In genomic region chr9:66092664-66093063, GRCm38 (mm10) we compare ENCODE assay signal across 15 mouse cellular contexts. TPM values are rescaled to one million over a fixed set of nuclear protein-coding genes. Genes with fewer than 3 reads are reported as not detected.
A peak's percentile ranks its signal among the peaks of the same experiment; 100 is the strongest.
DNase-seq lines count a peak whose midpoint lies in the region; ATAC-seq and TF ChIP-seq lines count a peak whose summit lies in the region.
"Had no signal": no experiment of that assay in that cellular context is flagged by ENCODE, and none has a peak within 500 bp of the region (broad histone marks: within the 10 kb centered on the region; RNA-seq: fewer than 3 reads in every experiment).

No protein-coding gene starts in this region.

- DNase-seq in kidney, adult 18-20 months = no peak
- DNase-seq in lung, postnatal 36 days = peak; percentile 67
- no peak for DNase-seq in thymus, adult 2 months
- DNase-seq in urinary bladder, adult 2 months (ENCODE audit: low spot score) = no peak
- DNase-seq: adrenal gland, postnatal 36 days; cerebellum, postnatal 14 days; heart, adult 18-20 months; heart, postnatal 4 days; kidney, adult 8-10 months; midbrain, embryonic 14.5 days had no signal

- ATAC-seq in kidney, embryonic 15.5 days (replicated peaks; ENCODE audit: low FRiP score) = no peak
- ATAC-seq in erythroblast, adult 5-6 weeks (replicated peaks; ENCODE audit: low FRiP score, poor library complexity, severe bottlenecking) = 0 out of 2 replicates have a peak, but pooled peaks have one; percentile 30
- ATAC-seq in intestine, postnatal 0 days = peak; percentile 69
- ATAC-seq: CD4-positive, CD25-positive, alpha-beta regulatory T cell, adult 4 months; forebrain, embryonic 14.5 days had no signal

- H3K9ac ChIP-seq in kidney, embryonic 15.5 days = no peak overlapping the region
- H3K9ac ChIP-seq in intestine, postnatal 0 days (ENCODE audit: low read depth, low read length) = 0 out of 2 replicates have a peak overlapping the region, but pooled peaks have one; percentile 11

- WGBS in kidney, embryonic 15.5 days = 62% methylated on average over 2 of the region's 2 CpGs
- WGBS in intestine, postnatal 0 days = 55% methylated on average over 2 of the region's 2 CpGs
- 95% methylated on average over 2 of the region's 2 CpGs for WGBS in thymus, adult 2 months

- no peak overlapping the region for H3K4me2 ChIP-seq in kidney, embryonic 15.5 days
- no peak overlapping the region; the same call in 1 of the 2 replicates for H3K4me2 ChIP-seq in intestine, postnatal 0 days (replicated peaks; ENCODE audit: low read depth)

- H3K9me3 ChIP-seq in kidney, embryonic 15.5 days (replicated peaks) = no peaks in the 10 kb centered on the region
- H3K9me3 ChIP-seq in intestine, postnatal 0 days (ENCODE audit: control insufficient read depth) = no peaks in the 10 kb centered on the region

- H3K4me3 ChIP-seq in kidney, embryonic 15.5 days (replicated peaks) = no peak overlapping the region
- no peak overlapping the region for H3K4me3 ChIP-seq in intestine, postnatal 0 days (ENCODE audit: low read depth, low read length)
- H3K4me3 ChIP-seq in thymus, adult 2 months (ENCODE audit: control insufficient read depth, insufficient read depth, low read length) = no peak overlapping the region

- H3K36me3 ChIP-seq in kidney, embryonic 15.5 days = peaks cover 95% of the 10 kb centered on the region
- H3K36me3 ChIP-seq in intestine, postnatal 0 days (ENCODE audit: control insufficient read depth, insufficient read depth) = peaks cover 90% of the 10 kb centered on the region
- peaks cover 41% of the 10 kb centered on the region for H3K36me3 ChIP-seq in thymus, adult 2 months (ENCODE audit: control insufficient read depth, insufficient read depth, low read length)

- no peaks in the 10 kb centered on the region for H3K27me3 ChIP-seq in kidney, embryonic 15.5 days
- no peaks in the 10 kb centered on the region for H3K27me3 ChIP-seq in intestine, postnatal 0 days (replicated peaks; ENCODE audit: control insufficient read depth, insufficient read depth, low read length)
- no peaks in the 10 kb centered on the region for H3K27me3 ChIP-seq in thymus, adult 2 months (ENCODE audit: control insufficient read depth, insufficient read depth, low read length)

- TF ChIP-seq POLR2A in thymus, adult 2 months (IDR thresholded peaks at IDR 0.05; ENCODE audit: control insufficient read depth, extremely low read depth, insufficient read depth, low read length, poor library complexity) = no peak

- 0 out of 2 replicates have a peak overlapping the region, but pooled peaks have one; percentile 13 for H3K27ac ChIP-seq in kidney, embryonic 15.5 days
- H3K27ac ChIP-seq in intestine, postnatal 0 days (ENCODE audit: low read depth, low read length) = peak overlapping the region; percentile 96
- H3K27ac ChIP-seq in thymus, adult 2 months (ENCODE audit: control insufficient read depth, insufficient read depth, low read length) = no peak overlapping the region

- TF ChIP-seq CTCF in intestine, postnatal 0 days (IDR thresholded peaks at IDR 0.05; ENCODE audit: low read depth) = no peak
- TF ChIP-seq CTCF in thymus, adult 2 months (IDR thresholded peaks at IDR 0.05; ENCODE audit: borderline replicate concordance, control insufficient read depth, extremely low read depth, insufficient read depth, low read length, poor library complexity) = no peak

- H3K4me1 ChIP-seq in kidney, embryonic 15.5 days = peaks cover 18% of the 10 kb centered on the region; the same call in 1 of the 2 replicates
- 0 out of 2 replicates have a peak, but pooled peaks cover 8% of the 10 kb centered on the region for H3K4me1 ChIP-seq in intestine, postnatal 0 days (replicated peaks; ENCODE audit: control insufficient read depth, insufficient read depth, low read length)
- H3K4me1 ChIP-seq in thymus, adult 2 months (replicated peaks; ENCODE audit: control insufficient read depth, insufficient read depth, low read length) = peaks cover 11% of the 10 kb centered on the region

RNA-seq across cellular contexts. Expression of gene Snx22, which starts 23.1 kb away (rescaled TPM):
- polyA plus RNA-seq in kidney, embryonic 15.5 days (2015; fragmentation: Nextera tagmentation; extraction: Ambion mirVana) = 1.4 and 2.3 TPM in 2 replicates
- 35.7 and 39.1 TPM in 2 replicates for total RNA-seq in erythroblast, adult 5-6 weeks (2015; ENCODE audit: low replicate concordance)
- 58.5 and 59.1 TPM in 2 replicates for total RNA-seq in erythroblast, adult 5-6 weeks (2017; ENCODE audit: low replicate concordance)
- polyA plus RNA-seq in intestine, postnatal 0 days (2015; fragmentation: Nextera tagmentation; extraction: Ambion mirVana) = 0.98 and 1.4 TPM in 2 replicates
- 5.8 and 9.2 TPM in 2 replicates for polyA plus RNA-seq in thymus, adult 2 months (2012; rRNA removed)
- 0.81 and 1.6 TPM in 2 replicates for polyA plus RNA-seq in urinary bladder, adult 2 months (2012; rRNA removed)

RNA-seq across cellular contexts. Expression of gene Ppib, which starts 32.6 kb away (rescaled TPM):
- polyA plus RNA-seq in kidney, embryonic 15.5 days (2015; fragmentation: Nextera tagmentation; extraction: Ambion mirVana) = 631 and 634 TPM in 2 replicates
- 121 and 151 TPM in 2 replicates for total RNA-seq in erythroblast, adult 5-6 weeks (2015; ENCODE audit: low replicate concordance)
- total RNA-seq in erythroblast, adult 5-6 weeks (2017; ENCODE audit: low replicate concordance) = 155 and 185 TPM in 2 replicates
- 440 and 508 TPM in 2 replicates for polyA plus RNA-seq in intestine, postnatal 0 days (2015; fragmentation: Nextera tagmentation; extraction: Ambion mirVana)
- 144 and 154 TPM in 2 replicates for polyA plus RNA-seq in thymus, adult 2 months (2012; rRNA removed)
- polyA plus RNA-seq in urinary bladder, adult 2 months (2012; rRNA removed) = 442 and 532 TPM in 2 replicates

RNA-seq across cellular contexts. Expression of gene Snx1, which starts 33.7 kb away (rescaled TPM):
- 137 and 142 TPM in 2 replicates for polyA plus RNA-seq in kidney, embryonic 15.5 days (2015; fragmentation: Nextera tagmentation; extraction: Ambion mirVana)
- total RNA-seq in erythroblast, adult 5-6 weeks (2015; ENCODE audit: low replicate concordance) = 11.1 and 33.4 TPM in 2 replicates
- total RNA-seq in erythroblast, adult 5-6 weeks (2017; ENCODE audit: low replicate concordance) = 44.0 and 54.1 TPM in 2 replicates
- 122 and 133 TPM in 2 replicates for polyA plus RNA-seq in intestine, postnatal 0 days (2015; fragmentation: Nextera tagmentation; extraction: Ambion mirVana)
- polyA plus RNA-seq in thymus, adult 2 months (2012; rRNA removed) = 55.3 and 59.1 TPM in 2 replicates
- polyA plus RNA-seq in urinary bladder, adult 2 months (2012; rRNA removed) = 109 and 119 TPM in 2 replicates

RNA-seq across cellular contexts. Expression of gene Ciao2a, which starts 33.7 kb away (rescaled TPM):
- 151 and 165 TPM in 2 replicates for polyA plus RNA-seq in kidney, embryonic 15.5 days (2015; fragmentation: Nextera tagmentation; extraction: Ambion mirVana)
- 71.7 and 81.5 TPM in 2 replicates for total RNA-seq in erythroblast, adult 5-6 weeks (2015; ENCODE audit: low replicate concordance)
- total RNA-seq in erythroblast, adult 5-6 weeks (2017; ENCODE audit: low replicate concordance) = 37.1 and 66.1 TPM in 2 replicates
- 201 and 207 TPM in 2 replicates for polyA plus RNA-seq in intestine, postnatal 0 days (2015; fragmentation: Nextera tagmentation; extraction: Ambion mirVana)
- 16.4 and 16.9 TPM in 2 replicates for polyA plus RNA-seq in thymus, adult 2 months (2012; rRNA removed)
- polyA plus RNA-seq in urinary bladder, adult 2 months (2012; rRNA removed) = 35.9 and 39.6 TPM in 2 replicates
